7 mouse cellular contexts compared by ENCODE assay signal in genomic region chr9:86742959-86743911, GRCm38 (mm10). TPM values are rescaled to one million over a fixed set of nuclear protein-coding genes. Genes with fewer than 3 reads are reported as not detected.
A peak's percentile ranks its signal among the peaks of the same experiment; 100 is the strongest.
DNase-seq lines count a peak whose midpoint lies in the region; ATAC-seq and TF ChIP-seq lines count a peak whose summit lies in the region.

Prss35 (plus strand) TSS chr9:86743649.

- H3K4me1 ChIP-seq in lung, embryonic 14.5 days (ENCODE audit: insufficient read depth): peaks cover 6% of the 10 kb centered on the region
- H3K4me1 ChIP-seq in heart, embryonic 14.5 days (ENCODE audit: control insufficient read depth in 2 of 2, insufficient read depth in 2 of 2, low read length in 2 of 2): peaks cover 11 to 20% of the 10 kb centered on the region in 2 experiments
- H3K4me1 ChIP-seq in limb, embryonic 13.5 days: peaks cover 25% of the 10 kb centered on the region

- WGBS in lung, embryonic 14.5 days: 4% methylated on average over 19 of the region's 19 CpGs
- WGBS in heart, embryonic 14.5 days: 7% methylated on average over 19 of the region's 19 CpGs
- WGBS in limb, embryonic 13.5 days: 4% methylated on average over 19 of the region's 19 CpGs

- H3K27ac ChIP-seq in lung, embryonic 14.5 days (ENCODE audit: low read depth): peak within 1 kb of the TSS; percentile 12; the same call in 1 of the 2 replicates
- H3K27ac ChIP-seq in heart, embryonic 14.5 days (replicated peaks in 1 of 2; ENCODE audit: control insufficient read depth in 1 of 2, insufficient read depth in 1 of 2, low read depth in 2 of 2, low read length in 2 of 2): no peak within 1 kb of the TSS; a peak in 1 of 4 replicates
- peak within 1 kb of the TSS; percentile 63 for H3K27ac ChIP-seq in limb, embryonic 13.5 days

- no peaks in the 10 kb centered on the region for H3K9me3 ChIP-seq in lung, embryonic 14.5 days (ENCODE audit: low read depth, low read length)
- H3K9me3 ChIP-seq in heart, embryonic 14.5 days (ENCODE audit: control insufficient read depth, low read length): no peaks in the 10 kb centered on the region
- H3K9me3 ChIP-seq in limb, embryonic 13.5 days: no peaks in the 10 kb centered on the region

- peak; percentile 65 for ATAC-seq in lung, embryonic 14.5 days (ENCODE audit: insufficient read depth)
- peak; percentile 34; the same call in 1 of the 2 replicates for ATAC-seq in common myeloid progenitor, adult 5-6 weeks (replicated peaks; ENCODE audit: low read depth, poor library complexity, severe bottlenecking)
- peak; percentile 65 for ATAC-seq in heart, embryonic 14.5 days (ENCODE audit: insufficient number of reproducible peaks, insufficient read depth, low FRiP score, low read depth)
- peak; percentile 88 for ATAC-seq in limb, embryonic 13.5 days (ENCODE audit: low FRiP score, low read depth)

- TF ChIP-seq CTCF in lung, embryonic 14.5 days (IDR thresholded peaks at IDR 0.05; ENCODE audit: low read depth): peak; percentile 32; the same call in 1 of the 2 replicates

- H3K27me3 ChIP-seq in lung, embryonic 14.5 days (ENCODE audit: insufficient read depth, low read length): peaks cover 3% of the 10 kb centered on the region; the same call in 1 of the 2 replicates
- no peaks in the 10 kb centered on the region for H3K27me3 ChIP-seq in heart, embryonic 14.5 days (ENCODE audit: control insufficient read depth, insufficient read depth, low read length)
- no peaks in the 10 kb centered on the region for H3K27me3 ChIP-seq in limb, embryonic 13.5 days

- H3K9ac ChIP-seq in lung, embryonic 14.5 days: peak within 1 kb of the TSS; percentile 54
- H3K9ac ChIP-seq in heart, embryonic 14.5 days (ENCODE audit: low read length): peak within 1 kb of the TSS; percentile 67
- peak within 1 kb of the TSS; percentile 65 for H3K9ac ChIP-seq in limb, embryonic 13.5 days

- DNase-seq in lung, embryonic 14.5 days: peak; percentile 65
- no peak for DNase-seq in lung, postnatal 25 days (ENCODE audit: low spot score)
- peak; percentile 28 for DNase-seq in ovary, postnatal 14 days (ENCODE audit: low spot score)
- no peak for DNase-seq in natural killer cell, adult 2 months (ENCODE audit: low spot score in 2 of 2)

- peak within 1 kb of the TSS; percentile 68 for H3K4me2 ChIP-seq in lung, embryonic 14.5 days
- peak within 1 kb of the TSS; percentile 70 for H3K4me2 ChIP-seq in heart, embryonic 14.5 days (ENCODE audit: low read length)
- peak within 1 kb of the TSS; percentile 78 for H3K4me2 ChIP-seq in limb, embryonic 13.5 days (replicated peaks)

- no peaks in the 10 kb centered on the region for H3K36me3 ChIP-seq in lung, embryonic 14.5 days (ENCODE audit: insufficient read depth)
- no peaks in the 10 kb centered on the region for H3K36me3 ChIP-seq in heart, embryonic 14.5 days (ENCODE audit: control insufficient read depth, insufficient read depth, low read length)
- no peaks in the 10 kb centered on the region for H3K36me3 ChIP-seq in limb, embryonic 13.5 days

- H3K4me3 ChIP-seq in lung, embryonic 14.5 days (ENCODE audit: low read depth, low read length): peak within 1 kb of the TSS; percentile 44
- H3K4me3 ChIP-seq in heart, embryonic 14.5 days (ENCODE audit: control insufficient read depth in 1 of 2, insufficient read depth in 1 of 2, low read depth in 1 of 2, low read length in 2 of 2): peak within 1 kb of the TSS; percentile 38 to 47
- peak within 1 kb of the TSS; percentile 54 for H3K4me3 ChIP-seq in limb, embryonic 13.5 days

RNA-seq across cellular contexts. Expression of gene Prss35, which starts in this region (rescaled TPM):
- 42.5 and 46.1 TPM in 2 replicates for polyA plus RNA-seq in lung, embryonic 14.5 days (2014; fragmentation: Nextera tagmentation; extraction: Ambion mirVana)
- not detected in 2 replicates for total RNA-seq in common myeloid progenitor, adult 5-6 weeks (2017)
- 24.5 and 35.7 TPM in 2 replicates for polyA plus RNA-seq in heart, embryonic 14.5 days (2014; fragmentation: Nextera tagmentation; extraction: Ambion mirVana)
- 51.6 and 52.9 TPM in 2 replicates for polyA plus RNA-seq in limb, embryonic 13.5 days (2015; fragmentation: Nextera tagmentation; extraction: Ambion mirVana)

Comparison
In these comparisons a context has a peak if more than half of its experiments do, and no peak if none do; other contexts are left out.
1. DNase-seq: peak in lung, embryonic 14.5 days (single experiment) and ovary, postnatal 14 days (single experiment); none in lung, postnatal 25 days (single experiment) and natural killer cell, adult 2 months (0 of 2).
2. Peak in ATAC-seq in common myeloid progenitor, adult 5-6 weeks; RNA of the gene not detected or under 1 TPM.
3. ATAC-seq: peak in every context shown above with its lines; median percentile 88 in limb, embryonic 13.5 days; 65 in lung, embryonic 14.5 days; 65 in heart, embryonic 14.5 days; 34 in common myeloid progenitor, adult 5-6 weeks.
4. H3K27ac ChIP-seq: peak in lung, embryonic 14.5 days (single experiment) and limb, embryonic 13.5 days (single experiment); none in heart, embryonic 14.5 days (0 of 2).
5. Peak in every context shown above with its lines, with median percentiles within 50 percentile points of each other: H3K4me2 ChIP-seq, H3K4me3 ChIP-seq and H3K9ac ChIP-seq.